Mouse (Mus musculus) hindbrain, postnatal 0 days (tissue): ENCODE data around the gene Sez6l2. TPM values are rescaled to one million over a fixed set of nuclear protein-coding genes. Genes with fewer than 3 reads are reported as not detected.

Source experiments
- ATAC-seq: fragments of 200-750 bp; cut with Nextera tagmentation; 2 replicates; pipeline ENCODE4 v1.8.0; 2017; ENCODE audit warnings: mild to moderate bottlenecking, moderate TSS enrichment, moderate library complexity
- DNase-seq: peaks from one replicate; pipeline ENCODE4 v3.0.0-alpha.2; 2015; ENCODE audit warnings: low spot score
- H3K27ac ChIP-seq: fragments of 300-500 bp; sonication (generic); 2 replicates; pipeline ENCODE4 v1.5.1; 2014; ENCODE audit warnings: mild to moderate bottlenecking
- H3K27me3 ChIP-seq: fragments of 300-500 bp; sonication (generic); 2 replicates; pipeline ENCODE4 v1.6.1; 2014; ENCODE audit warnings: low read length, mixed read lengths; ENCODE audit not compliant: insufficient read depth
- H3K36me3 ChIP-seq: fragments of 300-500 bp; sonication (generic); 2 replicates; pipeline ENCODE4 v1.6.1; 2014; ENCODE audit warnings: low read length, mixed read lengths; ENCODE audit not compliant: insufficient read depth
- H3K4me1 ChIP-seq: fragments of 300-500 bp; sonication (generic); 2 replicates; pipeline ENCODE4 v1.6.1; 2014; ENCODE audit warnings: antibody characterized with exemption, low read length, mixed read lengths; ENCODE audit not compliant: insufficient read depth
- H3K4me2 ChIP-seq: fragments of 300-500 bp; sonication (generic); 2 replicates; pipeline ENCODE4 v1.6.1; 2014; ENCODE audit warnings: low read depth, mild to moderate bottlenecking, low read length, moderate library complexity, mixed read lengths
- H3K4me3 ChIP-seq: fragments of 300-500 bp; sonication (generic); 2 replicates; pipeline ENCODE4 v1.5.1; 2014; ENCODE audit warnings: low read length
- H3K9ac ChIP-seq: fragments of 300-500 bp; sonication (generic); replicated peaks from 2 replicates; pipeline ENCODE4 v1.6.1; 2014; ENCODE audit warnings: mild to moderate bottlenecking, low read length, moderate library complexity, mixed read lengths
- H3K9me3 ChIP-seq: fragments of 300-500 bp; sonication (generic); 2 replicates; pipeline ENCODE4 v1.6.1; 2016; ENCODE audit warnings: low read length, mixed read lengths
- CTCF ChIP-seq: IDR thresholded peaks from 2 replicates; pipeline ENCODE4 v1.5.1; 2016; ENCODE audit warnings: antibody characterized with exemption, control low read depth, low read depth
- WGBS: fragments of 180-500 bp; shearing (Covaris S2); extraction: QIAGEN DNeasy Blood & Tissue Kit; methylation state at CpG from one replicate; pipeline ENCODE4 v1.1.7; 2014; 5-methylcytosine and 5-hydroxymethylcytosine counted together
- polyA plus RNA-seq: library from polyadenylated mRNA; unstranded; fragments of >200 nt; fragmentation: Nextera tagmentation; extraction: Ambion mirVana; gene quantifications from 2 replicates; pipeline ENCODE4 v1.2.1, GENCODE M21; 2015
- total RNA-seq: library from RNA; depleted of rRNA; stranded (reverse); fragments of >200 nt; gene quantifications from 2 replicates; pipeline ENCODE4 v1.2.3, GENCODE M21; 2014

Sez6l2 gene
- total and polyA plus RNA-seq, 2 experiments from 2014 or later, result 66.5 to 253 TPM

DNA sequence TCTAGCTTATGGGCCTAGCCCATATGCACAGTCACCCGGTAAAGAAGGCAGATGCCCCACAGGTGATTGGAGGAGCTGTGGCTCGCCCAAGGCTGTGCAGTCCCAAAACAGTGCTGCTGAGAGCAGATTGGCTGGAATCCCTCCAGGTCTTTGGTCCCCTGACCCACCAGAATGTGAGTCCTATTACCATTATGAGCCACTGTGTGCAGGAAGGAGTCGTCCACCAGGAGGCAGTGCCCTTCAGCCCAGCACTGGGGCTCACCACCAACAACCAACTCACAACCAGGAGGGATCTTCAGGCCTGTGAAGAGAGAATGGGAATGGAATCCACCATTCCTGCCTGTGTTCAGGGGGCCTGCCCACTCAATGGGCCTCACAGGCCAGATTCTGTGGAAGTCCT lies 3.8 kb upstream of the Sez6l2 start:
- WGBS, result 33% methylated on average over 3 of the region's 3 CpGs

DNA sequence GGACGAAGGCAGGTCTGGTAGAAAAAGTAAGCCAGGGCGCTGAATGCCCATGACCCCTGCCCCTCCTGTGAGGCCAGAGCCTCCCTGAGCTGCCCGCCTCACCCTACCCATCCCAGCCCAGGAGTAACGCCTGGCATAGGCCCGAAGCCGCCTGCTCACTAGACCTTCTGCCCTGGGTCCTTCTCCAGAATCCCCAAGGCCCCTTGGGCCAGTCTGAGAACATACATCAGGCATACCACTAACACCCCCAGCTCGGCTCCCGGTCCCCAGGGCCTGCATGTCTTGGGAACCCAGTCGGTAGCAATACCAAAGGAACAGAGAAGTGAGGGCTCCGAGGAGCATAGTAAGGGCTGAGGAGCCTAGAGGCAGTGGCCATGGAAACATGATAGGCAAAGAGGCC lies 1.7 kb upstream of the Sez6l2 start:
- Histone ChIP-seq H3K4me2 (peak overlapping the region; percentile 88), H3K27ac (peak overlapping the region; percentile 87), H3K9ac (peak overlapping the region; percentile 56), H3K36me3 (peaks cover 4% of the 10 kb centered on the region), H3K27me3 (no peaks in the 10 kb centered on the region), H3K9me3 (no peaks in the 10 kb centered on the region), H3K4me1 (peaks cover 14% of the 10 kb centered on the region), H3K4me3 (peak overlapping the region; percentile 52)
- no peak for DNase-seq
- TF ChIP-seq CTCF, result no peak
- ATAC-seq, result no peak
- 78% methylated on average over 10 of the region's 10 CpGs for WGBS

More for the DNA sequence above, 3.8 kb upstream of the Sez6l2 start:
- Histone ChIP-seq H3K36me3 (peaks cover 10% of the 10 kb centered on the region), H3K9me3 (no peaks in the 10 kb centered on the region), H3K4me3 (no peak overlapping the region), H3K4me1 (peaks cover 8% of the 10 kb centered on the region), H3K9ac (no peak overlapping the region), H3K4me2 (no peak overlapping the region), H3K27ac (no peak overlapping the region), H3K27me3 (no peaks in the 10 kb centered on the region)
- peak; percentile 75 for TF ChIP-seq CTCF
- no peak for ATAC-seq
- DNase-seq, result peak; percentile 58

DNA sequence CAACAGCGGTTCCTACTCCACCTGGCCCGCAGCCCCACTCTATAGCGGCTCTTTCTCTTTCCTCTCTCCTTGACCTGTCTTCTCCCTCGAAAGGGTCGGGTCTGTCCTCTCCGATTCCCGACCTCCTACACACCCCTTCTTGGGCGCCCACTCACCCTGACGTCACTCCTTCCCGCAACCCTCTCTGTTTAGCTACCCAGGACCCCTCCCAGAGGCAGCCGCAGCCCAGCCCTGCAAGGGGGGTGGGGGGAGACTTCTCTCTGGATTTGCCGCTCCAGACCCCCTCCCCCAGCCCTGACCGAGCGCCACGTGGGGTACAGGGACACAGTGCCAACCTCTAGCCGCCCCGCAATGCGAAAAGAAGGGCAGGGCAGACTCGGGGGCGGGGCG lies 965 bp upstream of the Sez6l2 start, which contains the start of gene Asphd1:
Gene Asphd1, minus strand, starts transcription at position 180 of the 390 bp plus-strand sequence.
- Histone ChIP-seq H3K36me3 (peaks cover 4% of the 10 kb centered on the region), H3K4me1 (peaks cover 14% of the 10 kb centered on the region), H3K9ac (peak within 1 kb of the TSS; percentile 56), H3K9me3 (no peaks in the 10 kb centered on the region), H3K27ac (peak within 1 kb of the TSS; percentile 87), H3K4me2 (peak within 1 kb of the TSS; percentile 88), H3K27me3 (no peaks in the 10 kb centered on the region), H3K4me3 (peak within 1 kb of the TSS; percentile 52)
- ATAC-seq, result peak; percentile 72
- WGBS, result 1% methylated on average over 21 of the region's 21 CpGs
- DNase-seq, result peak; percentile 78
- no peak for TF ChIP-seq CTCF

DNA sequence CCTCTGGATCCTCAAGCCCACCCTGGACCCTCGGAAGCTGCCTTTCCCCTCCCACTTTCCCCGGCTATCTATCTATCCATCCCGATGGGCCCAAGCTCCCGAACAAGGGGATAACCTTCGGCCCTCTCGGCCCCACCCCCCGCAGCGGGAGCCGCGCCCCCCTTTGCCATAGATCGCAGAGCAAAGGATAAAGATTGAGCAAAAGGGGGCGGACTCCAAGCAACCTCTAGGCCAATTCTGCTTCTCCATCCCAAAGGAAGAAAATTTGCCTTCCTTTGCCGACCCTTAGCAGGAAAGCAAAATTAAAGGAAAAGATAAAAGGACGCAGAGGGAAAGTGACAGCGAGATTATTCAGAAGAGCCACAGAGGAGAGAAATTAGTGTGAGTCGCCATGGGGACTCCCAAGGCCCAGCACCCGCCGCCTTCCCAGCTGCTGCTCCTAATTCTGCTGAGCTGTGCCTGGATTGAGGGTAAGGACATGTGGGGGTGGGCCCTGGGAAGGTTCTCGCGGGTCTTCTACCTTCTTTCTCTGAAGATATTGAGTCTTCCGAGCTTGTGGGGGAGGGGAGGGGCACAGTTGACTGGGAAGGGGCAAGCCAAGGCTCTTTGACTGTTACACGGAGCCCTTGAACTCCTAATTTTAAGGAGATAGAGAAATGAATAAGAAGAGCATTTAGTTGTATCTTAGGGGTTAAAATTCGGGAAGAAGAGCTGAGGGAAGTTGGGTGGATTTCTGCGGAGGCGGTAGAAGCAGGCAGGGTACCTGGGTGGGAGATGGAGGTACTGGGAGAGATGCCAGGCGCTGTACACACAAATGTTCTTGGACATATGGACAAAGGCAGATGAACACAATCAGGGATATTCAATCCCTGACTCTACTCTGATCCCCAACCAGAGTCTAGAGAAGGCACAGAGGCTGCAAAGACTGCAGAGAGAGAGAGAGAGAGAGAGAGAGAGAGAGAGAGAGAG lies 568 bp downstream of the Sez6l2 start:
- no peaks in the 10 kb centered on the region for H3K27me3 ChIP-seq
- peak overlapping the region; percentile 88 for H3K4me2 ChIP-seq
- peaks cover 14% of the 10 kb centered on the region for H3K4me1 ChIP-seq
- peak overlapping the region; percentile 87 for H3K27ac ChIP-seq
- H3K9ac ChIP-seq, result peak overlapping the region; percentile 56
- WGBS, result 4% methylated on average over 26 of the region's 26 CpGs
- H3K9me3 ChIP-seq, result no peaks in the 10 kb centered on the region
- DNase-seq (peak; percentile 64), ATAC-seq (0 out of 2 replicates have a peak, but pooled peaks have one; percentile 1)
- no peak for TF ChIP-seq CTCF
- peaks cover 6% of the 10 kb centered on the region; the same call in 1 of the 2 replicates for H3K36me3 ChIP-seq
- H3K4me3 ChIP-seq, result peak overlapping the region; percentile 52

DNA sequence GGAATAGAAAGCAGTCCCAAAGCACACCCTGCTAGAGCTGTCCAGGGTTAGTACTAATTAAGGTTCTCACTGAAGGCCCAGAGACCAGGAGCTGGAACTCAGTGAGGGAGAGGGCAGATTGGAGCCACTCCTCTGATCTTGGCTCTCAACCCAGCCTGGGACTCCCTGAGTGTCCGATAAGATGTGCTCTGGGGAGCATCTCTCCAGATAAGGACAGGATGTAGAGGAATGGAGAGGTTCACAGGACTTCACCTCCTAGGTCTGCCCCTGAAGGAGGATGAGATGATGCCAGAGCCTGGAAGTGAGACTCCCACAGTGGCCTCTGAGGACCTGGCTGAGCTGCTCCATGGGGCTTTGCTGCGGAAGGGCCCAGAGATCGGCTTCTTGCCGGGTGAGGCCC lies 1.4 kb downstream of the Sez6l2 start:
- 21% methylated on average over 4 of the region's 4 CpGs for WGBS
- peak overlapping the region; percentile 56 for H3K9ac ChIP-seq
- no peaks in the 10 kb centered on the region for H3K27me3 ChIP-seq
- H3K4me1 ChIP-seq, result peaks cover 14% of the 10 kb centered on the region
- DNase-seq (no peak), ATAC-seq (no peak)
- peak overlapping the region; percentile 88 for H3K4me2 ChIP-seq
- no peak for TF ChIP-seq CTCF
- H3K9me3 ChIP-seq, result no peaks in the 10 kb centered on the region
- H3K36me3 ChIP-seq, result peaks cover 10% of the 10 kb centered on the region; the same call in 1 of the 2 replicates
- peak overlapping the region; percentile 52 for H3K4me3 ChIP-seq
- H3K27ac ChIP-seq, result peak overlapping the region; percentile 87

DNA sequence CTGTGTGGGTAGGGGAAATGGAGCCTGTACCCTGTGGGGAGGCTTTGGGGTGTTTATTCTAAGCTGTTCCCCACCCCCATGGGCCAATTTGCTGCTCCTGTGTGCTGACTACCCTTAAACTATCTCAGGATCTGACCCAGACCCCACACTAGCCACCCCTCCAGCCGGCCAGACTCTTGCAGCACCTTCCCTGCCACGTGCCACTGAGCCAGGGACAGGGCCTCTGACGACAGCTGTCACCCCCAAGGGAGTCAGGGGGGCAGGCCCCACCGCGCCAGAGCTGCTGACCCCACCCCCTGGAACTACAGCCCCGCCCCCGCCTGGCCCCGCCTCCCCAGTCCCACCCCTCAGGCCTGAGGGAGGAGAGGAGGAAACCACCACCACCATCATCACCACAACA lies 2.3 kb downstream of the Sez6l2 start:
- Histone ChIP-seq H3K9ac (peak overlapping the region; percentile 56; the same call in 1 of the 2 replicates), H3K27me3 (no peaks in the 10 kb centered on the region), H3K4me3 (peak overlapping the region; percentile 52), H3K36me3 (peaks cover 10% of the 10 kb centered on the region; the same call in 1 of the 2 replicates), H3K4me2 (peak overlapping the region; percentile 88), H3K9me3 (no peaks in the 10 kb centered on the region), H3K27ac (no peak overlapping the region), H3K4me1 (peaks cover 14% of the 10 kb centered on the region)
- WGBS, result 0% methylated on average over 7 of the region's 8 CpGs
- TF ChIP-seq CTCF, result no peak
- ATAC-seq (no peak), DNase-seq (no peak)
